Mouse (Mus musculus): ENCODE measurements around the gene Kpna6.
A peak's percentile ranks its signal among the peaks of the same experiment; 100 is the strongest.

Kpna6 gene

GRCm38 (mm10) chr4:129616631-129617030, 55.9 kb downstream of the Kpna6 start:
- no peak for DNase-seq

GRCm38 (mm10) chr4:129615801-129616290, 56.7 kb downstream of the Kpna6 start:
- no peak for DNase-seq

GRCm38 (mm10) chr4:129614093-129614492, 58.5 kb downstream of the Kpna6 start, which contains the start of gene Dcdc2b:
Dcdc2b (minus strand) TSS chr4:129614257.
- DNase-seq: no peak

- DNase-seq: no peak
Measured at GRCm38 (mm10) chr4:129610472-129610871, 62.1 kb downstream of the Kpna6 start.

GRCm38 (mm10) chr4:129610026-129610425, 62.5 kb downstream of the Kpna6 start:
- DNase-seq: no peak

GRCm38 (mm10) chr4:129609139-129609631, 63.4 kb downstream of the Kpna6 start:
- DNase-seq: no peak

- peak; percentile 87 for DNase-seq
Measured at GRCm38 (mm10) chr4:129608426-129609025, 64.0 kb downstream of the Kpna6 start.

GRCm38 (mm10) chr4:129600233-129601158, 72.1 kb downstream of the Kpna6 start, which contains the start of the genes Eif3i and Tmem234:
Eif3i (minus strand) TSS chr4:129600648.
Tmem234 (plus strand) TSS chr4:129600668.
- peak; percentile 90 for DNase-seq

All from kidney, postnatal 14 days (tissue).